Mouse (Mus musculus) cerebellum, postnatal 4 days (tissue): ENCODE data around the gene Atp1a4.
"Not testable (repeated sequence)": the region's sequence is repeated elsewhere in the genome, so short reads cannot be mapped to it uniquely, and the experiment has no call there.

Experiments used
- DNase-seq, 2 experiments: peaks; one replicate each; pipeline ENCODE4 v3.0.0; 2022; ENCODE audit warnings: low spot score in 2 of 2, mixed read lengths in 1 of 2

The Atp1a4 gene

GRCm38 (mm10) chr1:172281522-172282254 is 23.5 kb upstream of the Atp1a4 start:
- DNase-seq = no peak

- no peak for DNase-seq
Observed at GRCm38 (mm10) chr1:172279768-172280509, 21.7 kb upstream of the Atp1a4 start.

GRCm38 (mm10) chr1:172278328-172278727 is 20.1 kb upstream of the Atp1a4 start:
- DNase-seq = no peak

- DNase-seq = no peak
Observed at GRCm38 (mm10) chr1:172277172-172277571, 19.0 kb upstream of the Atp1a4 start.

- no peak for DNase-seq
Observed at GRCm38 (mm10) chr1:172274547-172274946, 16.3 kb upstream of the Atp1a4 start.

DNA sequence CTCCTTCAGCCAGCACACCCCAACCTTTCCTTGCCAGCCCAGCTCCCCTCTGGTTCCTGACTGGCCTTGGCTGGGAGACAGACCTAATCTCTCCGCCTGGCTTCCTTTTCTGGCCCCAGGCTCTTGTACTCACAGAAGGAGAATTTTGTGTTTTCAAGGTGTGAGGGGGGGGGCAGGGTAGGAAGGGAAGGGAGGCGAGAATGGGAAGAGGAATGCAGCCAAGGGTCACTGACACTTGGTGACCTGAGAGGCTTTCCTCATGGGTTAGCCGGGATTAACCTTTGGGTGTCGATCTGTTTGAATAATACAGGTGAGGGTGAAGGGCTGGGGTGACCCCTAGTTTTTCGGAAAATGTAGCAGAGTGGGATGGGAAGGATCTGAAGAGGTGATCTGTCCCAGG is 15.9 kb upstream of the Atp1a4 start:
- no peak for DNase-seq

GRCm38 (mm10) chr1:172273386-172273785 is 15.2 kb upstream of the Atp1a4 start:
- DNase-seq = no peak

GRCm38 (mm10) chr1:172271765-172272164 is 13.6 kb upstream of the Atp1a4 start:
- no peak for DNase-seq

- no peak for DNase-seq
Observed at GRCm38 (mm10) chr1:172271208-172271607, 13.0 kb upstream of the Atp1a4 start.

- DNase-seq = no peak
Observed at GRCm38 (mm10) chr1:172261477-172262078, 3.4 kb upstream of the Atp1a4 start, which contains the start of gene Igsf8. Igsf8 (plus strand) TSS chr1:172261641.

GRCm38 (mm10) chr1:172247679-172248078 is 10.5 kb downstream of the Atp1a4 start:
- DNase-seq = peak in 1 of 2 experiments; percentile 25

- DNase-seq = no peak
Observed at GRCm38 (mm10) chr1:172247216-172247615, 11.0 kb downstream of the Atp1a4 start.

GRCm38 (mm10) chr1:172244645-172245044 is 13.6 kb downstream of the Atp1a4 start:
- not testable (repeated sequence) for DNase-seq

- DNase-seq = no peak
Observed at GRCm38 (mm10) chr1:172243547-172244205, 14.5 kb downstream of the Atp1a4 start.

- DNase-seq = no peak
Observed at GRCm38 (mm10) chr1:172242401-172242800, 15.8 kb downstream of the Atp1a4 start.

DNA sequence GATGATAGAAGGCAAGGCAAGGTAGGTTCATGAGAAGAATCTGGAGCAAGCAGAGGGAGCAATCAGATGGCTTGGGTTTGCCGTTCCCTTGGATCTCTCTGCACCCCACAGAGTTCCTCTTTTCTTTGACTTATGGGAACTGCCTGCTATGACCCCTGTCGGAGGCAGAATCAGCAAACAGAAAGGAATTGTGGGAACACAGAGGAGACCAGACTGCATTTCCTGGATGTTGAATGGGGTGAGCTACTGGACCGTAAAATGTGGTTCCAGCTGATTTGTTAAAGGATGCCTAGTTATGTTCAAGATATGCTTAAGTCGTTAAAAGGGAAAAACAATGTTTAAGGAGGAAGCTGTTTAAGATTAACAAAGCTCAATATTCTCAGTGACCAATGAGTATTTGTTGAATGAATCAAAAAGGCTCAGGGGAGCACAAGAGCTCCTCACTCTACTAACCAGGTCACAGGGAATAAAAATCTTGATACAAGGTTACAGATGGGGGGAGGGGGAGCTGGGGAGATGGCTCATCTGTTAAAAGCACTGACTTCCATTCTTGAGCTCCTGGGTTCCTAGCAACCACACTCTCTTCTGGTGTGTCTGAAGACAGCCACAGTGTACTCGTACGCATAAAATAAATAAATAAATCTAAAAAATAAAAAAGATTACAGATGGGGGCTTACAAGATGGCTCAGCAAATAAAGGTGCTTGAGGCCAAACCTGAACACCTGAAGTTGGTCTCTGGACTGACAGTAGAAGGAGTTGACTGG is 17.1 kb downstream of the Atp1a4 start:
- DNase-seq = no peak

DNA sequence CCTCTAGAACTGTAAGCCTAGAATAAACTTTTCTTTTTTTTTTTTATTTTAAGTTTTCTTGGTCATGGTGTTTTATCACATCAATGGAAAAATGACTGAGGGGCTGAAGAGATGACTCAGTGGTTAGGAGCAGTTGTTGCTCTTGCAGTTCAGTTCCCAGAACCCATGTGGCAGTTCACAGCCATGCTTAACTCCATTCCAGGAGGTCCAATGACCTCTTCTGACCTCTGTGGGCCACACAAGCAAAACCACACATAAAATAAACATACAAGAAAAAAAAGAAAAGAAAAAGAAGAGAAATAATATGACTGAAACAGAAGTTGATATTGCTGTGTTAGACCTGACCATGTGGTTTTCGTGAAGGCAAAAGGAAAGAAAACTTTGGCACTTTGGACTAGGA is 29.0 kb downstream of the Atp1a4 start:
- no peak for DNase-seq

- DNase-seq = no peak
Observed at GRCm38 (mm10) chr1:172228209-172228608, 30.0 kb downstream of the Atp1a4 start.

DNA sequence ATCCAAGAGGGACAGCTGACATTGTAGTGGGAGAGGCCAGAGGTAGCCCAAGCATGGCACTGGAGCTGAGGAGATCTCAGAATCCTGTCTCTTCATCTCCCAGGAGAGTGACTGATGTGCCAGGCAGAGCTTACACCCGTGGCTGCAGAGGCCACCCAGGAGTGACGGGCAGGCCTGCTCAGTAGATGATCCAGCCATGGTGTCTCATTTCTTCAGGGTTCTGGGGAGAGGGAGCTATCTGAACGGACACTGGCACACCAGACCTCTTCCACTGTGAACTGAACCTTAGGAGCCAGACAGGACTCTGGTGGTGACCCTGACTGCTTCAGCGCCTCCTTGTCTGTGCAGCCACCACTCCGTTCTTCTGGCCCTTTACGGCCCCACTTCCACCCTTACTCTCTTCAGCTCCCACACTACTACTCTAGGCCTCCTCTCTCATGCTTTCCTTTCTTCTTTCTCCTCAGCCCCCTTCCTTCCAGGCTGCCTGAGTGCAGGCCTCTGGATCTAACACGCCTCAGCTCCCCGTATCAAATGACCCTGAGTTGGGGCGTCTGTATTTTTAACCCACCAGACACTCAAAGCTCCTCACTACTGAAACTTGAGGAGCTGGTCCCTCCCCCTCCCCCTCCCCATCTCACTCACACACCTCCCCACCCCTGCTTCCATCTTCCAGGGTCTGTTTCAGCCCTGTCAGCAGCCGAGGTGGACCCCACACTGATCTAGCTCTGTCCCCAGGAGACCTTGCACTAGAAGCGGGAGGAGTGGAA is 36.7 kb downstream of the Atp1a4 start:
- no peak for DNase-seq

DNA sequence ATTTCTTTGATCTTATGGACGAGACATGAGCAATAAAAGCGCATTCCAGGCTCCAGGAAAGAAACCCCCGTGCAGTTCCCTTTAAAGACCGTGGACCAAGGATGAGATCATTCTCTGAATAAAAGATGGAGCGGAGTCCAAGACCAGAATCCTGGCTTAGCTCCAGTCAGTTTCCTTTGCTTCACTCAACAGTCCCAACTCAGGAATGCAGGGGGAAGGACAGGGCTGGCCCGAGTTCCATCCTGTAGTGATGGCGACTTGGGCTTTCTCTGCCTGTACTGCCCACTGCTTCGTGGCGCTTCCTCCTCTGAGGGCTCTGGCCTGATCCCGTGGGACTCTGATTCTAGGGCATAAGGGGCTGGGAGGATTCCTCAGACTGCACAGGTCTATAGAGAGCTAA is 37.8 kb downstream of the Atp1a4 start:
- DNase-seq = no peak
